Mouse (Mus musculus): ENCODE results near the gene Uhrf1bp1l. TPM values are rescaled to one million over a fixed set of nuclear protein-coding genes. Genes with fewer than 3 reads are reported as not detected.

Uhrf1bp1l gene
- polyA plus RNA-seq, 1 experiment from 2014 or later = 10.5 TPM

DNA sequence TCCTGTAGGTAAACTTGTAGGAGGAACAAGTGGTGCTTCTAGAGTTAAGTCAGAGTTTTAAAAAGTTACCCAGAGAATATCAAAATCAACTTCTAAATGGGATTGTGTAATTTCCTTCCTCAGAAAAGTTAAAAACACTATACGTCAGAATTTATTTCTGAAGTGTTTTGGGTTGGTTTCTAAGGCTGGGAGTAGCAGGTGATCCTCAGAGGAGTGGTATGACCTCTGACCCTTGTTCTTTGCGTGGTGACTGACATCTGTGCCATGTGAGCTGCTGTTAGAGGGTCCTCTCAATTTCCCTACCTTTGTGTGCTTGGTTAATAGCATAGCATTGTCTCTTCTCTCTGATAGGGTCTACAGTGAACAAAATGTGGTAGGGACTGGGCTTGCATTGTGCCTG is 27.1 kb downstream of the Uhrf1bp1l start:
- peaks cover 18% of the 10 kb centered on the region for H3K4me1 ChIP-seq (replicated peaks)
- H3K9me3 ChIP-seq (replicated peaks) = no peaks in the 10 kb centered on the region
- H3K27me3 ChIP-seq = no peaks in the 10 kb centered on the region
- 0 out of 2 replicates have a peak, but pooled peaks cover 4% of the 10 kb centered on the region for H3K36me3 ChIP-seq
- no peak overlapping the region for H3K27ac ChIP-seq
- DNase-seq (no peak), ATAC-seq (ENCODE audit: low read depth) (no peak)
- H3K9ac ChIP-seq = no peak overlapping the region
- H3K4me3 ChIP-seq (replicated peaks) = no peak overlapping the region
- no peak overlapping the region for H3K4me2 ChIP-seq
- WGBS (ENCODE audit: insufficient replicate concordance) = 51% methylated on average over 2 of the region's 2 CpGs

DNA sequence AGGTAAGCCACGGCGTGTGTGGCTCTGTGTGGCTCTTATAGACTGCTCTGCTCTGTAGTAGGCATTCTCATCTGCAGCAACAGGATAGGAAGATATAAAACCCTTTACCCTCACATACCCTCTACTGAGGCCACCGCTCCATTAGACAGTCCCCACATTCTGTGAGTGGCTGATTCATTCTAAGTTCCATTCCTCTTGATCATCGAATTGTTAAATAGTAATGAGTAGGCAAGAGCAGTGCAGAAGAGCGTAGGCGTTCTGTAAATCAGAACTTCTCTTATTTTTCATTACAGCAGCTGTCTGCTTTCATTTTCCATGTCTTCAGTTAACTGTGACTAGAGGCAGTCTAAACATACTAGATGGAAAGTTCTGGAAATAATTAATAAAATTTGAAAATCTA is 31.2 kb downstream of the Uhrf1bp1l start:
- peaks cover 10% of the 10 kb centered on the region; the same call in 1 of the 2 replicates for H3K36me3 ChIP-seq
- no peaks in the 10 kb centered on the region for H3K9me3 ChIP-seq (replicated peaks)
- ATAC-seq (ENCODE audit: low read depth) (no peak), DNase-seq (no peak)
- no peak overlapping the region for H3K27ac ChIP-seq
- H3K4me3 ChIP-seq (replicated peaks) = no peak overlapping the region
- no peaks in the 10 kb centered on the region for H3K27me3 ChIP-seq
- WGBS (ENCODE audit: insufficient replicate concordance) = 84% methylated on average over 6 of the region's 6 CpGs
- H3K9ac ChIP-seq = no peak overlapping the region
- H3K4me2 ChIP-seq = no peak overlapping the region
- H3K4me1 ChIP-seq (replicated peaks) = peaks cover 4% of the 10 kb centered on the region; the same call in 1 of the 2 replicates

DNA sequence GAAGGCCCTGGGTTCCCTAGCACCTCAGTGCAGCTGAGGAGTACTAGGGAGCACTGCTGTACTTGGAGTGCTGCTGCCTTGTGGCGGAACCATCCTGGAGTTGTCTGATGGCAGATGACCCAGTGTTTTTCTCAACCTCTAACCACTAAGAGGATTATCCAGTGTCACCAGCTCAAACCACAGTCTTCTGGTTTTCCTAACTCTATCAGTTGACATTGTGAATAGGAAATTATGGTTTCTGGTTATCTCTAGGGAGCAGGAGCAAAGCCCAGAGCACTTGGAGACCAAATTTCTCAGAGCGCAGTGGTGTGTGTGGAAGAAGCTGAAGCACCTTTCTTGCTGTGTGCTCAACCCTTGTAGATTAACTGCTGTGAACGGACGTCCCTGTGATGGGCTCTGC is 47.1 kb downstream of the Uhrf1bp1l start:
- H3K27ac ChIP-seq = no peak overlapping the region
- H3K4me1 ChIP-seq (replicated peaks) = no peaks in the 10 kb centered on the region
- no peaks in the 10 kb centered on the region for H3K9me3 ChIP-seq (replicated peaks)
- H3K4me2 ChIP-seq = no peak overlapping the region
- H3K27me3 ChIP-seq = no peaks in the 10 kb centered on the region
- 0 out of 2 replicates have a peak, but pooled peaks cover 6% of the 10 kb centered on the region for H3K36me3 ChIP-seq
- ATAC-seq (ENCODE audit: low read depth) (peak; percentile 89), DNase-seq (peak; percentile 13)
- H3K4me3 ChIP-seq (replicated peaks) = no peak overlapping the region
- WGBS (ENCODE audit: insufficient replicate concordance) = 31% methylated on average over 4 of the region's 4 CpGs
- H3K9ac ChIP-seq = no peak overlapping the region

DNA sequence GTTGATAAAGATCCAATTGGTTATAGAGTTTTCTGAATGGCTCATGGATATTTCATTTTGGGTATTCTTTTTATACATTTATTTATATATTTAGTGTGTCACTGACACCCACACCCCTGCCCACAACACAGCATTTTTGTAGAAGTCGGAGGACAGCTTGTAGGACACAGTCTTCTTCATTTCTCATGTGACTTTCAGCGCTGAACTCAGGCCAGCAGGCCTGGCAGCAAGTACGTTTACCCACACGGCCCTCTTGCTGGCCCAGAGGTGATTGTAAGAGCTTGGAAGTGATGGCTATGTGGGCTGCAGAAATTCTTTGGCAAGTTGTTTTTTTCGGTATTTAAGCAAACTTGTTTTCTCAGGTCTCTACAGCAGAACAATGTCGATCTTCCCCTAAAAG is 49.3 kb downstream of the Uhrf1bp1l start:
- WGBS (ENCODE audit: insufficient replicate concordance) = 79% methylated on average over 6 of the region's 6 CpGs
- Histone ChIP-seq H3K27me3 (no peaks in the 10 kb centered on the region), H3K27ac (no peak overlapping the region), H3K4me1 (replicated peaks) (no peaks in the 10 kb centered on the region), H3K9me3 (replicated peaks) (no peaks in the 10 kb centered on the region), H3K4me3 (replicated peaks) (no peak overlapping the region), H3K4me2 (no peak overlapping the region), H3K9ac (no peak overlapping the region), H3K36me3 (0 out of 2 replicates have a peak, but pooled peaks cover 6% of the 10 kb centered on the region)
- DNase-seq (no peak), ATAC-seq (ENCODE audit: low read depth) (no peak)

GRCm38 (mm10) chr10:89819146-89819545 is 74.4 kb downstream of the Uhrf1bp1l start:
- Histone ChIP-seq H3K4me2 (no peak overlapping the region), H3K9ac (no peak overlapping the region), H3K9me3 (replicated peaks) (no peaks in the 10 kb centered on the region), H3K36me3 (peaks cover 11% of the 10 kb centered on the region; the same call in 1 of the 2 replicates), H3K27ac (no peak overlapping the region), H3K27me3 (no peaks in the 10 kb centered on the region), H3K4me1 (replicated peaks) (no peaks in the 10 kb centered on the region), H3K4me3 (replicated peaks) (no peak overlapping the region)
- DNase-seq (no peak), ATAC-seq (ENCODE audit: low read depth) (no peak)
- 68% methylated on average over 4 of the region's 4 CpGs for WGBS (ENCODE audit: insufficient replicate concordance)

DNA sequence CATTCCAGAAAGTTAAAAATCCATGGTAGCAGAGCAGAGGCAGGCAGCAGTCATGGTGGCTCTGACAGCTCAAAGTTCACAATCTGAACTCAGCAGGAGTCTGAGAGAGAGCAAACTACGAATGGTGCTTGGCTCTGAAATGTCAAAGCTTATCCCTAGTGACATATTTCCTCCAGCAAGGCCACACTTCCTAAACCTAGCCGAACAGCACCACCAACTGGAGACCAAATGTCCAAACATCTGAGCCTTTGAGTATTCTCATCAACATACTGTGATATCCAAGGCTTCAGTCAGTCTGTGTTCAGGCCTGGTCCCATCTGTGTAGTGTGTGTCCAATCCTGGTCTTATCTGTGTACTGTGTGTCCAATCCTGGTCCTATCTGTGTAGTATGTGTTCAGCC is 79.1 kb downstream of the Uhrf1bp1l start:
- Histone ChIP-seq H3K27ac (no peak overlapping the region), H3K4me3 (replicated peaks) (no peak overlapping the region), H3K9ac (no peak overlapping the region), H3K36me3 (no peaks in the 10 kb centered on the region), H3K9me3 (replicated peaks) (no peaks in the 10 kb centered on the region), H3K4me2 (no peak overlapping the region), H3K27me3 (no peaks in the 10 kb centered on the region), H3K4me1 (replicated peaks) (no peaks in the 10 kb centered on the region)
- ATAC-seq (ENCODE audit: low read depth) (peak; percentile 59), DNase-seq (no peak)
- 9% methylated on average over 2 of the region's 2 CpGs for WGBS (ENCODE audit: insufficient replicate concordance)

DNA sequence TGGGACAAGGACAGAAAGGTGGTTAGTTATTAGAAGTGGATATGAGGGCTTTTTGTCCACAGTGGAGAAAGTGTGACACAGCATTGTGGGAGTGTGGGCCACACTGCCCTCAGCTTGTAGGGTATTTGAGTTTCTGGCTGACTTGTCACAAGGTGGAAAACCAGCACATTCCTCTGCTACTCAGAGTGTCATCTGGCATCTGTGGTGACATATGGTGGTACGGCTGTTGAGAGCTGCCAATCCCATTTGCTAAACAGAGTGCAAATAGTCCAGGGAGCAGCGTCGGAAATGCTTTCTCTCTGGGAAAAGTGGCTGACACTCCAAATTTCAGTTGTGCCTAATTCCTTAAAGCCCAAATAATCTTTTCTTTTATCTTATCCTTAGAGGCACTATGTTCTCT is 82.1 kb downstream of the Uhrf1bp1l start:
- Histone ChIP-seq H3K4me3 (replicated peaks) (no peak overlapping the region), H3K4me2 (no peak overlapping the region), H3K9me3 (replicated peaks) (no peaks in the 10 kb centered on the region), H3K4me1 (replicated peaks) (no peaks in the 10 kb centered on the region), H3K9ac (no peak overlapping the region), H3K36me3 (no peaks in the 10 kb centered on the region), H3K27ac (no peak overlapping the region), H3K27me3 (no peaks in the 10 kb centered on the region)
- WGBS (ENCODE audit: insufficient replicate concordance) = 68% methylated on average over 3 of the region's 3 CpGs
- ATAC-seq (ENCODE audit: low read depth) (no peak), DNase-seq (no peak)

DNA sequence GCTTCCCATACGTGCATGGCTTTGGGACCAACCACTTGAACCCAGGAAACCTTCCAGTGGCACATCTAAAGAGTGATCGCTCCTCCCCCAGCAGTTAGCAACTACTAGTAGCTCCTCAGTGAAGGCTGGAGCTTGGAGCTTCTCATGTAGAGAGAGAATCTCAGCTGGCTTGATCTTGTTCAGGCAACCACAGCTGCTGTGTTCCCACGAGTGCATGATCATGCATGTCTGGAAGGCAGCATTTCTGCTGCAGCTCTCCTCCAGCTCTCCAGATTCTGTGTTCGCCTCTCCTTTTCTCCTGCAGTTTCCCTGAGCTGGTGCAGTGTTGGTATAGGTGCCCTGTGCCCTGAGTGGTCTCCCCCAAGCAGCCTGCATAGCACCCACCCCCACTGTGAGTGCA is 87.5 kb downstream of the Uhrf1bp1l start:
- no peak for ATAC-seq (ENCODE audit: low read depth)
- no peak for DNase-seq
- H3K9me3 ChIP-seq (replicated peaks) = no peaks in the 10 kb centered on the region
- H3K36me3 ChIP-seq = no peaks in the 10 kb centered on the region
- WGBS (ENCODE audit: insufficient replicate concordance) = 58% methylated on average over 4 of the region's 4 CpGs
- H3K27me3 ChIP-seq = no peaks in the 10 kb centered on the region
- H3K27ac ChIP-seq = no peak overlapping the region
- H3K4me1 ChIP-seq (replicated peaks) = no peaks in the 10 kb centered on the region
- H3K4me2 ChIP-seq = no peak overlapping the region
- H3K9ac ChIP-seq = no peak overlapping the region
- H3K4me3 ChIP-seq (replicated peaks) = no peak overlapping the region

DNA sequence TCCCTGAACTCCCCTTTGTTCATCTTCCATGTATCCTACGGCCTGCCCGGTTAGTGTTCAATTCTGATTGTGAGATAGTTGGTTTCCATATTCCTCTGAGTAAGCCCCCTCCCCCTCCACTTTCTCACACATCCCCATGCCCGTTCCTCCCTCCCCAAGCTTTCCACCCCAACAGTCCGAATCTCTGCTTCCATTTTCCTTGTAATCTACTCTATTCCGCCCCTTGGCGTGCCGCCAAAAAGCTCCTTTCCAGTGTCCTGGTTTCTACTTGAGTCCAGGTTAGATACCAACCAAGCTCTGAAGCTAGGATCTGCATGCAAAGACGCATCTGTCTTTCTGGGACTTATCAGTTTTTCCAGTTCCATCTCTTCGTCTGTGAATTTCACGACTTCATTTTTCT is 88.4 kb downstream of the Uhrf1bp1l start:
- 74% methylated on average over 10 of the region's 10 CpGs for WGBS (ENCODE audit: insufficient replicate concordance)

GRCm38 (mm10) chr10:89837476-89837875 is 92.7 kb downstream of the Uhrf1bp1l start:
- H3K9me3 ChIP-seq (replicated peaks) = no peaks in the 10 kb centered on the region
- H3K4me3 ChIP-seq (replicated peaks) = no peak overlapping the region
- no peak overlapping the region for H3K27ac ChIP-seq
- H3K4me2 ChIP-seq = no peak overlapping the region
- H3K27me3 ChIP-seq = no peaks in the 10 kb centered on the region
- H3K4me1 ChIP-seq (replicated peaks) = no peaks in the 10 kb centered on the region
- no peak overlapping the region for H3K9ac ChIP-seq
- no peak for ATAC-seq (ENCODE audit: low read depth)
- DNase-seq = no peak
- H3K36me3 ChIP-seq = no peaks in the 10 kb centered on the region
- WGBS (ENCODE audit: insufficient replicate concordance) = 20% methylated on average over 3 of the region's 3 CpGs

More for the DNA sequence above, 88.4 kb downstream of the Uhrf1bp1l start:
- H3K9me3 ChIP-seq (replicated peaks) = no peaks in the 10 kb centered on the region
- no peaks in the 10 kb centered on the region for H3K27me3 ChIP-seq
- no peak overlapping the region for H3K4me3 ChIP-seq (replicated peaks)
- H3K9ac ChIP-seq = no peak overlapping the region
- H3K27ac ChIP-seq = no peak overlapping the region
- ATAC-seq (ENCODE audit: low read depth) = no peak
- no peaks in the 10 kb centered on the region for H3K36me3 ChIP-seq
- H3K4me2 ChIP-seq = no peak overlapping the region
- no peaks in the 10 kb centered on the region for H3K4me1 ChIP-seq (replicated peaks)
- no peak for DNase-seq

DNA sequence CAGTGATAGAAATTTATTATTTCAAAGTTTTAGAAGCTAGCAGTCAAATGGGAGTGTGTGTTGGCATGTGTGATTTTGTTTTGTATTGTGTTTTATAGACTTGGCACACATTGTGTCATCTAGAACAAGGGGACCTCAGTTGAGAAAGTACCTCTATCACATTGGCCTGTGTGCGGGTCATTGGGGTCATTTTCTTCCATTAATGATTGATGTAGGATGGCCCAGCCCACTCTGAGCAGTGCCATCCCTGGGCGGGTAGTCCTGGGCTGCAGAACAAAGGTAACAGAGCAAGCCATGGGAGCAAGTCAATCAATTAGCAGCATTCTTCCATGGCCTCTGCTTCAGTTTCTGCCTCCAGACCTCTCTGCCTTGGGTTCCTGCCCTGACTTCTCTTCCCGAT is 94.0 kb downstream of the Uhrf1bp1l start:
- no peaks in the 10 kb centered on the region for H3K27me3 ChIP-seq
- ATAC-seq (ENCODE audit: low read depth) = no peak
- 70% methylated on average over 3 of the region's 3 CpGs for WGBS (ENCODE audit: insufficient replicate concordance)

GRCm38 (mm10) chr10:89850951-89851350 is 106.2 kb downstream of the Uhrf1bp1l start:
- Histone ChIP-seq H3K4me3 (replicated peaks) (no peak overlapping the region), H3K27ac (no peak overlapping the region), H3K9ac (no peak overlapping the region), H3K27me3 (no peaks in the 10 kb centered on the region), H3K9me3 (replicated peaks) (no peaks in the 10 kb centered on the region), H3K4me2 (no peak overlapping the region), H3K36me3 (no peaks in the 10 kb centered on the region), H3K4me1 (replicated peaks) (no peaks in the 10 kb centered on the region)
- WGBS (ENCODE audit: insufficient replicate concordance) = 77% methylated on average over 6 of the region's 6 CpGs
- DNase-seq (no peak), ATAC-seq (ENCODE audit: low read depth) (no peak)

More for the DNA sequence above, 94.0 kb downstream of the Uhrf1bp1l start:
- no peak overlapping the region for H3K9ac ChIP-seq
- no peaks in the 10 kb centered on the region for H3K4me1 ChIP-seq (replicated peaks)
- no peak for DNase-seq
- H3K4me2 ChIP-seq = no peak overlapping the region
- H3K4me3 ChIP-seq (replicated peaks) = no peak overlapping the region
- H3K36me3 ChIP-seq = no peaks in the 10 kb centered on the region
- H3K9me3 ChIP-seq (replicated peaks) = no peaks in the 10 kb centered on the region
- H3K27ac ChIP-seq = no peak overlapping the region

All from liver, embryonic 13.5 days (tissue).